Mouse (Mus musculus) ES-Bruce4 (cell line): ENCODE data around the gene Ggcx. TPM values are rescaled to one million over a fixed set of nuclear protein-coding genes. Genes with fewer than 3 reads are reported as not detected.

Experiments used
- H3K27ac ChIP-seq: 2 replicates; pipeline ENCODE4 v1.5.1; 2012; ENCODE audit warnings: low read length, inconsistent platforms; ENCODE audit not compliant: insufficient read depth
- H3K27me3 ChIP-seq: 2 replicates; pipeline ENCODE4 v1.6.1; 2012; ENCODE audit warnings: mild to moderate bottlenecking, low read length, inconsistent platforms; ENCODE audit not compliant: control insufficient read depth, poor library complexity, insufficient read depth, severe bottlenecking
- H3K36me3 ChIP-seq: 2 replicates; pipeline ENCODE4 v1.6.1; 2012; ENCODE audit warnings: inconsistent platforms, mild to moderate bottlenecking, low read length, moderate library complexity; ENCODE audit not compliant: control insufficient read depth, poor library complexity, insufficient read depth, severe bottlenecking
- H3K4me1 ChIP-seq: one replicate; pipeline ENCODE4 v1.8.1; 2011; ENCODE audit warnings: low read length; ENCODE audit not compliant: control insufficient read depth, insufficient read depth
- H3K4me3 ChIP-seq: 2 replicates; pipeline ENCODE4 v1.5.1; 2011; ENCODE audit warnings: low read depth, mild to moderate bottlenecking, low read length
- H3K9ac ChIP-seq: 2 replicates; pipeline ENCODE4 v1.6.1; 2012; ENCODE audit warnings: low read depth, mild to moderate bottlenecking, inconsistent platforms; ENCODE audit not compliant: poor library complexity, severe bottlenecking
- H3K9me3 ChIP-seq: replicated peaks from 2 replicates; pipeline ENCODE4 v1.6.1; 2012; ENCODE audit warnings: mild to moderate bottlenecking, low read length, inconsistent platforms; ENCODE audit not compliant: control insufficient read depth, poor library complexity, insufficient read depth, severe bottlenecking
- CTCF ChIP-seq: IDR thresholded peaks from one replicate; pipeline ENCODE4 v1.8.1; 2011; ENCODE audit warnings: low read depth, low read length
- EP300 ChIP-seq: IDR thresholded peaks from 2 replicates; pipeline ENCODE4 v1.6.1; 2011; ENCODE audit warnings: low read depth, low read length; ENCODE audit not compliant: insufficient read depth
- POLR2A ChIP-seq: IDR thresholded peaks from one replicate; pipeline ENCODE4 v1.8.1; 2011; ENCODE audit warnings: low read length; ENCODE audit not compliant: insufficient read depth
- polyA plus RNA-seq: library from polyadenylated mRNA; stranded (reverse); fragments of >200 nt; gene quantifications from 2 replicates; pipeline ENCODE4 v1.2.4, GENCODE M21; 2011; ENCODE audit warnings: low read depth; ENCODE audit not compliant: missing spikeins, insufficient read depth, insufficient read length

Ggcx gene
- polyA plus RNA-seq, 1 experiment = 16.6 TPM

DNA sequence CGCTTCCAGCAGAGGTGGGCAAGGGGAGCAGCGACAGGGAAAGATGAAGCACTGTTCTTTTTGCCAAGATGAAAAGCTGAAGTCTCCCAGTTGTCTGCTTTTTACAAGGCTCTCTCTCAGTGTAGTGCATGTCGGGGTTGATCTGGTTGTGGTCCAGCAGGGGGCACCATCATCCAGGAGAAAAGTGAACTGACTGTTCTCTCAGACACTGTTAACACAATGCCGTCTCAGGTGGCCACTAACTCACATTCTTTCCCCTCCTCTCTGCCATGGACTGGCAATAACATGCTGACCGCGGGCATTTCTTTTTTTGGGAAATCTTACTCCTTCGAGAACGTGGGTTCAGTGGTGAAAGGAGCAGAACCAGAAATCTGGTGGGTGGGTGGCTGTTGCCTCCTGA is 13.9 kb downstream of the Ggcx start:
- no peaks in the 10 kb centered on the region for H3K27me3 ChIP-seq
- H3K27ac ChIP-seq = no peak overlapping the region
- H3K9me3 ChIP-seq = no peaks in the 10 kb centered on the region; the same call in 1 of the 2 replicates
- peaks cover 41% of the 10 kb centered on the region for H3K36me3 ChIP-seq
- TF ChIP-seq EP300 (no peak), POLR2A (no peak), CTCF (peak; percentile 82)
- no peaks in the 10 kb centered on the region for H3K4me1 ChIP-seq
- H3K4me3 ChIP-seq = no peak overlapping the region
- no peak overlapping the region for H3K9ac ChIP-seq

GRCm38 (mm10) chr6:72429061-72429842 is 15.1 kb downstream of the Ggcx start:
- H3K27ac ChIP-seq = peak overlapping the region; percentile 40; the same call in 1 of the 2 replicates
- no peak overlapping the region for H3K4me3 ChIP-seq
- H3K27me3 ChIP-seq = no peaks in the 10 kb centered on the region
- no peak overlapping the region for H3K9ac ChIP-seq
- no peaks in the 10 kb centered on the region; the same call in 1 of the 2 replicates for H3K9me3 ChIP-seq
- peaks cover 45% of the 10 kb centered on the region for H3K36me3 ChIP-seq
- TF ChIP-seq POLR2A (no peak), EP300 (no peak), CTCF (no peak)
- no peaks in the 10 kb centered on the region for H3K4me1 ChIP-seq

DNA sequence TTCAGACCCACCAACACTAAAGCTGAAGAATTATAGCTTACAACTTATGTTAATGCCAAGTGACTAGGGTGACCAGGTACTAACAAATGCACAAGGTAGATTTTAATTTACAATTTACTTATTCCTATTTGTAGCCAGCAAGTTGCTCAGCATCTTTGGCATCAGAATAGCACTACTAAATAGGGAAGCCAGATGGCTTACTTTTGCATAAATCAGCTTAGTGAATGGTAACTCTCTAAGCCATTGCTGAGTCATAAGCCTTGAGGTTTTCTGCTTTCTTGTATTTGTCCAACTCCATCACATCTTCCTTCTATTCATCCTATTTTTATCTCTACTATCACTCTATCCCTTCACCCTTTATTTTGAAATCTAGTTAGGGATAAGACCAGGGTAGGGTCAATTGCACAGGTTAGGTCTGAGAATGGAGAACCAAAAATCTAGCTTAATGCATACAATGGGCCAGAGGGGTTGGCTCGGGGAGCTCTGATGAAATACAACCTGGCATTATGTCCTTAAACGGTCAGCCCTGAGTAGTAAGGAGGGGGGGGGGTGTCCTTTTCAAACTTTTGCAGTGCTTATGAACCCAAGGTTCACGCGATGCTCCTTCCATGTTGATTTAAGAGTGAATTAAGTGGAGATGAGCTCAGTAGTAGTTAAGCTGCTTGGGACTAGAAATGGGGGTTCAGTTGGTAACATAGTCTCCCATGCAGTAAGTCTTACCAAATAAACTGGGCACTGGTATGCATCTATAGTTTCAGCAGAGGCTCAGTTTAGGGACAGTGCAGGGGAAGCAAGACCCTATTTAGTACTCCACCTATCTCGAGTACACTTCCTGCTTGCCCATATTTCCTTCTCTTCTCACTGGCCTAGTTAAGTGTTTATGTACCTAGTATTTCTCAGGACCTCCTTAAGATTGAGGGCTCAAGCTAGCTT is 17.1 kb downstream of the Ggcx start:
- no peaks in the 10 kb centered on the region for H3K4me1 ChIP-seq
- H3K27me3 ChIP-seq = no peaks in the 10 kb centered on the region
- no peak overlapping the region for H3K4me3 ChIP-seq
- H3K9me3 ChIP-seq = no peaks in the 10 kb centered on the region
- peaks cover 54% of the 10 kb centered on the region for H3K36me3 ChIP-seq
- peak overlapping the region; percentile 44; the same call in 1 of the 2 replicates for H3K27ac ChIP-seq
- no peak overlapping the region for H3K9ac ChIP-seq
- TF ChIP-seq EP300 (no peak), CTCF (no peak), POLR2A (no peak)

- peak overlapping the region; percentile 51; the same call in 1 of the 2 replicates for H3K27ac ChIP-seq
- no peak overlapping the region for H3K9ac ChIP-seq
- H3K36me3 ChIP-seq = peaks cover 63% of the 10 kb centered on the region
- TF ChIP-seq CTCF (no peak), POLR2A (no peak), EP300 (no peak)
- H3K4me1 ChIP-seq = no peaks in the 10 kb centered on the region
- no peaks in the 10 kb centered on the region for H3K27me3 ChIP-seq
- H3K9me3 ChIP-seq = no peaks in the 10 kb centered on the region
- H3K4me3 ChIP-seq = no peak overlapping the region
Observed at GRCm38 (mm10) chr6:72432153-72432552, 18.0 kb downstream of the Ggcx start.

DNA sequence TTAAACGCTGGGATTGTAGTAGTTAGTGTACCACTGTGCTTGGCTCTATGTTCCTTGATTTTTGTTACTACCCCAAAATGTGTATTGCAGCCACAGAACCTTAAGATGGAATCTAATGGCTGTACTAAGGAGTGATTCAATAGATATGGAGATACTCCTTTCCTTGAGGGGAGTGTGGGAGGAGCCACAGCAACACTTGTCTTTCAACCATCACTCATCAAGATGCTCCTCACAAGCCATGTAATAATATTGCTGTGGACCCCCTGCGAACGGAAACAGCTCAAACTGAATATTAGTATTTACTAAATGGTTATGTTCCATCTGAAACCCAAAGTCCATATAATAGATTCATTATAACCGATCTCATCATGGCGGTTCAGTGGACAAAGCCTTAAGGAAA is 24.1 kb downstream of the Ggcx start:
- Histone ChIP-seq H3K36me3 (peaks cover 53% of the 10 kb centered on the region), H3K9me3 (no peaks in the 10 kb centered on the region), H3K9ac (peak overlapping the region; percentile 98), H3K4me3 (peak overlapping the region; percentile 99), H3K27me3 (no peaks in the 10 kb centered on the region), H3K27ac (peak overlapping the region; percentile 76), H3K4me1 (peaks cover 3% of the 10 kb centered on the region)
- TF ChIP-seq EP300 = no peak
- TF ChIP-seq CTCF = no peak
- no peak for TF ChIP-seq POLR2A
